Mouse (Mus musculus) neural tube, embryonic 11.5 days (tissue): ENCODE results near the gene 2900011O08Rik. TPM values are rescaled to one million over a fixed set of nuclear protein-coding genes. Genes with fewer than 3 reads are reported as not detected.

Experiments
- ATAC-seq: fragments of 200-750 bp; cut with Nextera tagmentation; 2 replicates; pipeline ENCODE4 v1.8.0; 2017; ENCODE audit warnings: moderate number of reproducible peaks, mild to moderate bottlenecking, moderate TSS enrichment, moderate library complexity; ENCODE audit not compliant: insufficient read depth, low FRiP score, low TSS enrichment
- DNase-seq: peaks from one replicate; pipeline ENCODE4 v3.0.0-alpha.2; 2015; ENCODE audit warnings: low spot score
- H3K27ac ChIP-seq: fragments of 300-500 bp; sonication (generic); 2 replicates; pipeline ENCODE4 v1.5.1; 2014; ENCODE audit warnings: low read depth, mild to moderate bottlenecking, low read length
- H3K27me3 ChIP-seq: fragments of 300-500 bp; sonication (generic); 2 replicates; pipeline ENCODE4 v1.6.1; 2014; ENCODE audit warnings: mild to moderate bottlenecking, low read length, mixed read lengths; ENCODE audit not compliant: control insufficient read depth, insufficient read depth
- H3K36me3 ChIP-seq: fragments of 300-500 bp; sonication (generic); 2 replicates; pipeline ENCODE4 v1.6.1; 2014; ENCODE audit warnings: mild to moderate bottlenecking, low read length, moderate library complexity, mixed read lengths; ENCODE audit not compliant: control insufficient read depth, insufficient read depth
- H3K4me1 ChIP-seq: fragments of 300-500 bp; sonication (generic); 2 replicates; pipeline ENCODE4 v1.6.1; 2014; ENCODE audit warnings: low read length, mixed read lengths; ENCODE audit not compliant: control insufficient read depth, insufficient read depth
- H3K4me2 ChIP-seq: fragments of 300-500 bp; sonication (generic); 2 replicates; pipeline ENCODE4 v1.6.1; 2014; ENCODE audit warnings: low read depth, mild to moderate bottlenecking, moderate library complexity
- H3K4me3 ChIP-seq: fragments of 300-500 bp; sonication (generic); 2 replicates; pipeline ENCODE4 v1.5.1; 2014; ENCODE audit warnings: low read depth, low read length
- H3K9ac ChIP-seq: fragments of 300-500 bp; sonication (generic); 2 replicates; pipeline ENCODE4 v1.6.1; 2014; ENCODE audit warnings: mild to moderate bottlenecking, low read length
- H3K9me3 ChIP-seq: fragments of 300-500 bp; sonication (generic); 2 replicates; pipeline ENCODE4 v1.6.1; 2016; ENCODE audit warnings: low read length; ENCODE audit not compliant: control insufficient read depth
- WGBS: fragments of 180-500 bp; shearing (Covaris S2); extraction: QIAGEN DNeasy Blood & Tissue Kit; methylation state at CpG from one replicate; pipeline ENCODE4 v1.1.7; 2014; 5-methylcytosine and 5-hydroxymethylcytosine counted together
- polyA plus RNA-seq: library from polyadenylated mRNA; unstranded; fragments of >200 nt; fragmentation: Nextera tagmentation; extraction: Ambion mirVana; gene quantifications from 2 replicates; pipeline ENCODE4 v1.2.1, GENCODE M21; 2014

Gene 2900011O08Rik
- 29.1 and 31.9 TPM in 2 replicates for polyA plus RNA-seq

- H3K4me1 ChIP-seq: no peaks in the 10 kb centered on the region
- peak within 1 kb of the TSS; percentile 71 for H3K4me2 ChIP-seq
- no peaks in the 10 kb centered on the region for H3K27me3 ChIP-seq
- no peaks in the 10 kb centered on the region for H3K36me3 ChIP-seq
- peak within 1 kb of the TSS; percentile 45 for H3K27ac ChIP-seq
- under 1% methylated on average over 31 of the region's 31 CpGs for WGBS
- H3K9me3 ChIP-seq: no peaks in the 10 kb centered on the region
- peak within 1 kb of the TSS; percentile 48 for H3K4me3 ChIP-seq
- DNase-seq: peak; percentile 64
- peak; percentile 82 for ATAC-seq
- peak within 1 kb of the TSS; percentile 80 for H3K9ac ChIP-seq
Measured at GRCm38 (mm10) chr16:13986574-13987478, at the start of gene 2900011O08Rik, which contains the start of gene Ifitm7. Gene 2900011O08Rik, plus strand, starts transcription at chr16:13986604. Gene Ifitm7, minus strand, starts transcription at chr16:13986888.

- DNase-seq (peak; percentile 63), ATAC-seq (peak; percentile 95)
- Histone ChIP-seq H3K4me3 (peak overlapping the region; percentile 61), H3K4me2 (peak overlapping the region; percentile 98), H3K4me1 (no peaks in the 10 kb centered on the region), H3K27ac (no peak overlapping the region), H3K9me3 (no peaks in the 10 kb centered on the region), H3K27me3 (no peaks in the 10 kb centered on the region; the same call in 1 of the 2 replicates), H3K9ac (peak overlapping the region; percentile 58), H3K36me3 (no peaks in the 10 kb centered on the region)
- WGBS: 4% methylated on average over 28 of the region's 28 CpGs
Measured at GRCm38 (mm10) chr16:13940139-13940846, 46.1 kb upstream of the 2900011O08Rik start.

GRCm38 (mm10) chr16:13940847-13941395 lies 45.5 kb upstream of the 2900011O08Rik start:
- H3K27me3 ChIP-seq: no peaks in the 10 kb centered on the region; the same call in 1 of the 2 replicates
- peak overlapping the region; percentile 58 for H3K9ac ChIP-seq
- H3K4me3 ChIP-seq: peak overlapping the region; percentile 61
- H3K36me3 ChIP-seq: no peaks in the 10 kb centered on the region
- H3K27ac ChIP-seq: no peak overlapping the region
- no peaks in the 10 kb centered on the region for H3K9me3 ChIP-seq
- ATAC-seq (peak; percentile 74), DNase-seq (no peak)
- 3% methylated on average over 34 of the region's 34 CpGs for WGBS
- no peaks in the 10 kb centered on the region for H3K4me1 ChIP-seq
- peak overlapping the region; percentile 98 for H3K4me2 ChIP-seq

GRCm38 (mm10) chr16:13944178-13944577 lies 42.2 kb upstream of the 2900011O08Rik start:
- WGBS: 63% methylated on average over 4 of the region's 4 CpGs

GRCm38 (mm10) chr16:13944752-13945151 lies 41.7 kb upstream of the 2900011O08Rik start:
- 83% methylated on average over 5 of the region's 5 CpGs for WGBS
- no peak overlapping the region for H3K9ac ChIP-seq
- no peaks in the 10 kb centered on the region for H3K4me1 ChIP-seq

More at GRCm38 (mm10) chr16:13944178-13944577, 42.2 kb upstream of the 2900011O08Rik start:
- DNase-seq (no peak), ATAC-seq (no peak)
- Histone ChIP-seq H3K4me1 (no peaks in the 10 kb centered on the region), H3K27me3 (no peaks in the 10 kb centered on the region; the same call in 1 of the 2 replicates), H3K36me3 (no peaks in the 10 kb centered on the region), H3K4me3 (no peak overlapping the region), H3K9ac (no peak overlapping the region), H3K4me2 (no peak overlapping the region), H3K27ac (no peak overlapping the region), H3K9me3 (no peaks in the 10 kb centered on the region)

GRCm38 (mm10) chr16:13945153-13945552 lies 41.3 kb upstream of the 2900011O08Rik start:
- 81% methylated on average over 4 of the region's 4 CpGs for WGBS
- DNase-seq: no peak

More at GRCm38 (mm10) chr16:13944752-13945151, 41.7 kb upstream of the 2900011O08Rik start:
- ATAC-seq: no peak
- Histone ChIP-seq H3K4me2 (no peak overlapping the region), H3K9me3 (no peaks in the 10 kb centered on the region), H3K27ac (no peak overlapping the region), H3K27me3 (no peaks in the 10 kb centered on the region; the same call in 1 of the 2 replicates), H3K4me3 (no peak overlapping the region), H3K36me3 (no peaks in the 10 kb centered on the region)
- DNase-seq: no peak

GRCm38 (mm10) chr16:13946306-13946705 lies 40.1 kb upstream of the 2900011O08Rik start:
- WGBS: 83% methylated on average over 1 of the region's 1 CpGs
- no peaks in the 10 kb centered on the region for H3K36me3 ChIP-seq
- no peak overlapping the region for H3K27ac ChIP-seq
- H3K27me3 ChIP-seq: no peaks in the 10 kb centered on the region; the same call in 1 of the 2 replicates
- no peak overlapping the region for H3K4me3 ChIP-seq
- no peaks in the 10 kb centered on the region for H3K9me3 ChIP-seq
- no peak overlapping the region for H3K4me2 ChIP-seq
- ATAC-seq: no peak
- no peak for DNase-seq
- H3K4me1 ChIP-seq: no peaks in the 10 kb centered on the region
- no peak overlapping the region for H3K9ac ChIP-seq

More at GRCm38 (mm10) chr16:13945153-13945552, 41.3 kb upstream of the 2900011O08Rik start:
- Histone ChIP-seq H3K9ac (no peak overlapping the region), H3K4me1 (no peaks in the 10 kb centered on the region), H3K36me3 (no peaks in the 10 kb centered on the region), H3K4me2 (no peak overlapping the region), H3K27me3 (no peaks in the 10 kb centered on the region; the same call in 1 of the 2 replicates), H3K4me3 (no peak overlapping the region), H3K27ac (no peak overlapping the region), H3K9me3 (no peaks in the 10 kb centered on the region)
- ATAC-seq: no peak

GRCm38 (mm10) chr16:13951245-13951644 lies 35.2 kb upstream of the 2900011O08Rik start:
- Histone ChIP-seq H3K4me1 (no peaks in the 10 kb centered on the region), H3K4me2 (no peak overlapping the region), H3K27ac (no peak overlapping the region), H3K27me3 (no peaks in the 10 kb centered on the region), H3K36me3 (no peaks in the 10 kb centered on the region), H3K9me3 (no peaks in the 10 kb centered on the region), H3K4me3 (no peak overlapping the region), H3K9ac (no peak overlapping the region)
- no peak for ATAC-seq
- 74% methylated on average over 3 of the region's 3 CpGs for WGBS
- no peak for DNase-seq
